Mouse (Mus musculus) kidney, embryonic 15.5 days (tissue): ENCODE data around the gene Chrna3. TPM values are rescaled to one million over a fixed set of nuclear protein-coding genes. Genes with fewer than 3 reads are reported as not detected.

Experiments
- ATAC-seq: fragments of 200-750 bp; cut with Nextera tagmentation; replicated peaks from 2 replicates; pipeline ENCODE4 v1.8.0; 2017; ENCODE audit warnings: moderate TSS enrichment; ENCODE audit not compliant: low FRiP score
- H3K27ac ChIP-seq: fragments of 300-500 bp; sonication (generic); 2 replicates; pipeline ENCODE4 v1.5.1; 2015; ENCODE audit warnings: mild to moderate bottlenecking, inconsistent platforms
- H3K27me3 ChIP-seq: fragments of 300-500 bp; sonication (generic); 2 replicates; pipeline ENCODE4 v1.6.1; 2015; ENCODE audit warnings: inconsistent platforms
- H3K36me3 ChIP-seq: fragments of 300-500 bp; sonication (generic); 2 replicates; pipeline ENCODE4 v1.6.1; 2015; ENCODE audit warnings: inconsistent platforms
- H3K4me1 ChIP-seq: fragments of 300-500 bp; sonication (generic); 2 replicates; pipeline ENCODE4 v1.6.1; 2015; ENCODE audit warnings: inconsistent platforms
- H3K4me2 ChIP-seq: fragments of 300-500 bp; sonication (generic); 2 replicates; pipeline ENCODE4 v1.6.1; 2015; ENCODE audit warnings: moderate library complexity, mild to moderate bottlenecking, inconsistent platforms
- H3K4me3 ChIP-seq: fragments of 300-500 bp; sonication (generic); replicated peaks from 2 replicates; pipeline ENCODE4 v1.5.1; 2015; ENCODE audit warnings: mild to moderate bottlenecking, inconsistent platforms
- H3K9ac ChIP-seq: fragments of 300-500 bp; sonication (generic); 2 replicates; pipeline ENCODE4 v1.6.1; 2015; ENCODE audit warnings: mild to moderate bottlenecking, inconsistent platforms
- H3K9me3 ChIP-seq: fragments of 300-500 bp; sonication (generic); replicated peaks from 2 replicates; pipeline ENCODE4 v1.6.1; 2016; ENCODE audit warnings: inconsistent platforms
- WGBS: fragments of 180-500 bp; shearing (Covaris S2); methylation state at CpG from one replicate; pipeline ENCODE4 v1.1.7; 2015; ENCODE audit warnings: mixed read lengths; 5-methylcytosine and 5-hydroxymethylcytosine counted together
- polyA plus RNA-seq: library from polyadenylated mRNA; unstranded; fragments of >200 nt; fragmentation: Nextera tagmentation; extraction: Ambion mirVana; gene quantifications from 2 replicates; pipeline ENCODE4 v1.2.1, GENCODE M21; 2015

Gene Chrna3
- polyA plus RNA-seq = 1.0 and 1.6 TPM in 2 replicates

- Histone ChIP-seq H3K4me1 (peaks cover 12% of the 10 kb centered on the region), H3K9me3 (no peaks in the 10 kb centered on the region), H3K27ac (no peak within 1 kb of the TSS), H3K36me3 (no peaks in the 10 kb centered on the region), H3K27me3 (peaks cover 56% of the 10 kb centered on the region), H3K9ac (no peak within 1 kb of the TSS), H3K4me2 (peak within 1 kb of the TSS; percentile 61), H3K4me3 (peak within 1 kb of the TSS; percentile 32)
- under 1% methylated on average over 39 of the region's 39 CpGs for WGBS
- ATAC-seq = peak; percentile 85
These were observed at the start of gene Chrna3 for GRCm38 (mm10) chr9:55026275-55026663. Gene Chrna3, minus strand, starts transcription at chr9:55026562.

- H3K9me3 ChIP-seq = no peaks in the 10 kb centered on the region
- no peaks in the 10 kb centered on the region for H3K27me3 ChIP-seq
- ATAC-seq = no peak
- H3K9ac ChIP-seq = no peak overlapping the region
- no peak overlapping the region for H3K4me3 ChIP-seq
- H3K4me2 ChIP-seq = no peak overlapping the region
- no peak overlapping the region for H3K27ac ChIP-seq
- WGBS = 25% methylated on average over 5 of the region's 5 CpGs
- H3K36me3 ChIP-seq = no peaks in the 10 kb centered on the region
- no peaks in the 10 kb centered on the region; the same call in 1 of the 2 replicates for H3K4me1 ChIP-seq
These were observed 41.6 kb upstream of the Chrna3 start for GRCm38 (mm10) chr9:55067965-55068265.

GRCm38 (mm10) chr9:55067260-55067964 is 41.0 kb upstream of the Chrna3 start:
- ATAC-seq = no peak
- Histone ChIP-seq H3K27me3 (no peaks in the 10 kb centered on the region), H3K4me2 (no peak overlapping the region), H3K36me3 (no peaks in the 10 kb centered on the region), H3K9me3 (no peaks in the 10 kb centered on the region), H3K27ac (no peak overlapping the region), H3K9ac (no peak overlapping the region), H3K4me1 (no peaks in the 10 kb centered on the region; the same call in 1 of the 2 replicates), H3K4me3 (no peak overlapping the region)
- WGBS = 42% methylated on average over 8 of the region's 8 CpGs

GRCm38 (mm10) chr9:55065241-55065640 is 38.9 kb upstream of the Chrna3 start:
- WGBS = 78% methylated on average over 9 of the region's 9 CpGs
- H3K9me3 ChIP-seq = no peaks in the 10 kb centered on the region
- ATAC-seq = no peak
- no peaks in the 10 kb centered on the region; the same call in 1 of the 2 replicates for H3K4me1 ChIP-seq
- H3K36me3 ChIP-seq = no peaks in the 10 kb centered on the region
- no peak overlapping the region for H3K4me3 ChIP-seq
- no peak overlapping the region for H3K27ac ChIP-seq
- no peaks in the 10 kb centered on the region for H3K27me3 ChIP-seq
- H3K4me2 ChIP-seq = no peak overlapping the region
- H3K9ac ChIP-seq = no peak overlapping the region

GRCm38 (mm10) chr9:55058067-55058466 is 31.7 kb upstream of the Chrna3 start:
- Histone ChIP-seq H3K36me3 (no peaks in the 10 kb centered on the region), H3K9ac (no peak overlapping the region), H3K27ac (peak overlapping the region; percentile 52; the same call in 1 of the 2 replicates), H3K27me3 (no peaks in the 10 kb centered on the region), H3K4me2 (no peak overlapping the region), H3K4me3 (no peak overlapping the region), H3K9me3 (no peaks in the 10 kb centered on the region), H3K4me1 (no peaks in the 10 kb centered on the region)
- WGBS = 65% methylated on average over 4 of the region's 4 CpGs
- peak; percentile 76 for ATAC-seq

DNA sequence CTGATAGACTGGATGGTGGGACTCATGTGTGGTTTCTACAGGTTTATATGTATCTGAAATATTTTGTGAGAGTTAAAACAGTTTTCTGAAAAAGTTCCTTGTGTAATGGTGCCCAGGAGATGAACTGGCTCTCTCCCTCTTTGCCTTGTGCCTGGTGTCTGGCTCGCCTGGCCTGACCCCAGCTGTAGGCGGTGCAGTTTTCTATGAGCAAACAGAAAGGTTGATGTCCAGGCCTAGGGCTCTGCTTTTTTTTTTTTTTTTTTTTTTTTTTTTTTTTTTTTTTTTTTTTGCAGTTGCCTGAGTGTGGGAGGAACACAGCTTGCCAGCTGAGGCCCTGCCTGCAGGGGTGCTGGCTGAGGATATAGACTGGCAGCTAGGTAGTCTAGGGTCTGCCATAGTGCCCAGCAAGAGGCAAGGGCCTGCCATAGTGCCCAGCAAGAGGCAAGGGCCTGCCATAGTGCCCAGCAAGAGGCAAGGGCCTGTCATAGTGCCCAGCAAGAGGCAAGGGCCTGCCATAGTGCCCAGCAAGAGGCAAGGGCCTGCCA is 29.1 kb upstream of the Chrna3 start:
- no peak overlapping the region for H3K4me3 ChIP-seq
- H3K9ac ChIP-seq = no peak overlapping the region
- H3K4me1 ChIP-seq = no peaks in the 10 kb centered on the region
- no peaks in the 10 kb centered on the region for H3K27me3 ChIP-seq
- ATAC-seq = no peak
- WGBS = 80% methylated on average over 2 of the region's 2 CpGs
- H3K27ac ChIP-seq = no peak overlapping the region
- H3K9me3 ChIP-seq = no peaks in the 10 kb centered on the region
- no peak overlapping the region for H3K4me2 ChIP-seq
- no peaks in the 10 kb centered on the region for H3K36me3 ChIP-seq

DNA sequence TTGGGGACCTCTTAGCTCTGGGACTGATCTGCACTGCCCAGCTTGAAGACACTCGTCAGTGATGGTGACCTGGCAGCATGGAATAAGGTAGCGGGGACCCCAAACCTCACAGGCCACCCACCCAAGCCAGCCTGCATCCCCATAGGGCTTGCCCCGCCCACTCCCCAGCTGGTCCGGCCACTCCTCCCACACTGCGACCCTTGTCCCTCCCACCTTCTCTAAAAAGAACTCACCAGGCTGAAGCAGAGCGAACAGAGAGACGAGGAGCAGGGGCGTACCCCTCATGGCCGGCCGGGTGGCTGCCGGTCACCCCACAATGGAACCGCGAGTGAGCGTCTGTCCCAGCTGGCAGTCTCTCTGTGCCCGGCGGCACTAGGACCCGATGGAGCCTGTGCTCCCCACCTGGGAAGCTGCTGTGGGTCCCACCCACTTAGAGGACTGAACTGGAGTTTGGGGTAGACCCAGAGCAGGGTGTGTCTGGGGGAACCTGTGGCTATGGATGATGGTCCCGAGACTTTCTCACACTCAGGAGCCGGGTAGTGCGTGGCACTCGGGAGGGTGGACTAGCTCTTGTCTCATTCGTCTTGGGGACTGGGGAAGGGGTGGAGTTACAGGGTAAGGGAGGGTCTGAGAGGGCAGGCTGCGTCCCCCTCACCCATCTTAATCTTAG is 22.0 kb upstream of the Chrna3 start, which contains the start of gene Chrnb4:
Gene Chrnb4 (minus strand): TSS at position 569 of the 670 bp plus-strand sequence.
- Histone ChIP-seq H3K27ac (no peak within 1 kb of the TSS), H3K4me3 (peak within 1 kb of the TSS; percentile 56)
- under 1% methylated on average over 23 of the region's 23 CpGs for WGBS

GRCm38 (mm10) chr9:55046764-55047163 is 20.4 kb upstream of the Chrna3 start:
- no peaks in the 10 kb centered on the region for H3K36me3 ChIP-seq
- H3K9ac ChIP-seq = no peak overlapping the region
- 2% methylated on average over 3 of the region's 3 CpGs for WGBS
- H3K27ac ChIP-seq = no peak overlapping the region
- no peak for ATAC-seq
- H3K4me3 ChIP-seq = no peak overlapping the region
- peaks cover 19% of the 10 kb centered on the region for H3K27me3 ChIP-seq
- no peaks in the 10 kb centered on the region for H3K9me3 ChIP-seq
- no peak overlapping the region for H3K4me2 ChIP-seq
- peaks cover 15% of the 10 kb centered on the region for H3K4me1 ChIP-seq

More for the DNA sequence above, 22.0 kb upstream of the Chrna3 start, which contains the start of gene Chrnb4:
- peaks cover 15% of the 10 kb centered on the region for H3K4me1 ChIP-seq
- H3K36me3 ChIP-seq = no peaks in the 10 kb centered on the region
- peak; percentile 66 for ATAC-seq
- peaks cover 19% of the 10 kb centered on the region for H3K27me3 ChIP-seq
- no peaks in the 10 kb centered on the region for H3K9me3 ChIP-seq
- H3K9ac ChIP-seq = peak within 1 kb of the TSS; percentile 21; the same call in 1 of the 2 replicates
- H3K4me2 ChIP-seq = peak within 1 kb of the TSS; percentile 94

DNA sequence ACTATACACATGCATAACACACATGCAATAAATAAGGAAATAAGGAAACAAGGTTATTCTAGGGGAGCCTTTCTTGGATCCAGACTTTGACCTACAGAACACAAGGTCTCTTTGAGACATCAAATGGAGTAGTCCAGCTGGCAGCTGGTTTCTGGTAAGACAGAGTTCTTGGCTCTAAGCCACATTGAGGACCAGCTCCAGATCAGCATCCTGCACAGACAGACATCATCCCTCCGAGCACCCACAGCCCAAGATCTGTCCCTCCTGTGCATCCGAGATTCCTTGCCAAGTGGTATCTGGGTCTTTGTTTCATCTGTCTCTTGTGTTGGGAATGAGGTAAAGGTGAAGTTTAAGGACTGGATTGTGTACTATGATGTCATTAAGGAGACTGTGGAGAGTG is 18.6 kb upstream of the Chrna3 start:
- ATAC-seq = no peak
- no peak overlapping the region for H3K4me3 ChIP-seq
- no peaks in the 10 kb centered on the region for H3K9me3 ChIP-seq
- H3K9ac ChIP-seq = no peak overlapping the region
- H3K4me2 ChIP-seq = no peak overlapping the region
- peaks cover 15% of the 10 kb centered on the region for H3K4me1 ChIP-seq
- H3K36me3 ChIP-seq = no peaks in the 10 kb centered on the region
- H3K27me3 ChIP-seq = peaks cover 19% of the 10 kb centered on the region
- WGBS = 79% methylated on average over 2 of the region's 2 CpGs
- H3K27ac ChIP-seq = no peak overlapping the region

DNA sequence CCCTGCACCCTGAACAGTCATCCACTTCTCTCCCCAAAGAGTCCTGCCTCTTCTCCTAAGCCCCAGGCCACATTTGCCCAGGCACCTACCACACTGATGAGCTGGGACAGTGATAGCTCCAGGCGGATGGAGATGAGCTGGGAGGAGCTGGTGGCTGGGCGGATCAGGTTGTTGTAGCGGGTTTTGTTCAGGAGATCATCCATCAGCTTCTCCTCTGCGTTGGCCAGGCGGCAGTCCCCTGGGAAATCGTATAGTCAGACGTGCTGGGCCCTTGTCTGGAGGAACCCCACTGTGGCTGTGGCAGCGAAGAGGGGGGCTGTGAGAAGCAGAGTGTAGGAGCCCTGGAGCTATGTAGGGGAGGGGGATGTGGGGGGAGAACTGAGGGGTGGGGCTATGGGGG is 17.3 kb upstream of the Chrna3 start:
- 16% methylated on average over 8 of the region's 8 CpGs for WGBS
- Histone ChIP-seq H3K27me3 (peaks cover 19% of the 10 kb centered on the region), H3K9ac (no peak overlapping the region), H3K4me3 (no peak overlapping the region), H3K36me3 (no peaks in the 10 kb centered on the region), H3K4me1 (peaks cover 11% of the 10 kb centered on the region), H3K9me3 (no peaks in the 10 kb centered on the region), H3K4me2 (0 out of 2 replicates have a peak overlapping the region, but pooled peaks have one; percentile 23), H3K27ac (no peak overlapping the region)
- no peak; the same call in 1 of the 2 replicates for ATAC-seq

DNA sequence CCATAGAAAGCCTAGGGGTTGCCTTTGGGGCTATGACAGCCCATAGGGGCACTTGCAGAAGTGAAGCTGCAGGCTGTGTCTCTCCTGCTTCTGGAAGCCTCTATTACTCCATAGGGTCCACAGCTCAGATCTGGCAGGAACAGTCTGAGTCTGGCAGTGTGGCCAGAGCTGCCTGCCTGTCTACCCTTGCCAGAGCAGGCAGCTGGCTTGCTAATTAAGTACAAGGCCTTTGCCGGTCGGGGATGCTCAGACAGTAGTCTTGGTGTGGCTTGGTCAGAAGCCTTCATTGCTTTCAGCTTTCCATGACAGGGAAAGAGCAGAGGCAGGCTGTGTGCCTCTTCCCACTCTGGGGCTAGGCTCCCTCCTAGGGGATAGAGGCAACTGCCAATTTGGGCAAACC is 15.0 kb upstream of the Chrna3 start:
- H3K27me3 ChIP-seq = peaks cover 7% of the 10 kb centered on the region; the same call in 1 of the 2 replicates
- no peaks in the 10 kb centered on the region for H3K36me3 ChIP-seq
- no peak overlapping the region for H3K9ac ChIP-seq
- H3K4me2 ChIP-seq = no peak overlapping the region
- no peak overlapping the region for H3K27ac ChIP-seq
- ATAC-seq = no peak
- 81% methylated on average over 2 of the region's 2 CpGs for WGBS
- no peak overlapping the region for H3K4me3 ChIP-seq
- no peaks in the 10 kb centered on the region for H3K4me1 ChIP-seq
- no peaks in the 10 kb centered on the region for H3K9me3 ChIP-seq

GRCm38 (mm10) chr9:55039983-55040382 is 13.6 kb upstream of the Chrna3 start:
- no peaks in the 10 kb centered on the region for H3K27me3 ChIP-seq
- ATAC-seq = no peak
- 69% methylated on average over 5 of the region's 5 CpGs for WGBS

More at GRCm38 (mm10) chr9:55039983-55040382, 13.6 kb upstream of the Chrna3 start:
- Histone ChIP-seq H3K9me3 (no peaks in the 10 kb centered on the region), H3K9ac (no peak overlapping the region), H3K4me1 (no peaks in the 10 kb centered on the region), H3K36me3 (no peaks in the 10 kb centered on the region), H3K4me3 (no peak overlapping the region), H3K4me2 (no peak overlapping the region), H3K27ac (no peak overlapping the region)
